Mouse (Mus musculus): Measurements from ENCODE around the gene Tbc1d10b. TPM values are rescaled to one million over a fixed set of nuclear protein-coding genes. Genes with fewer than 3 reads are reported as not detected.

Gene Tbc1d10b
- total and polyA plus RNA-seq, 3 experiments = 37.4 to 70.3 TPM; not detected in 1

GRCm38 (mm10) chr7:127224616-127225015 is 16.3 kb upstream of the Tbc1d10b start:
- peaks cover 0 to 10% of the 10 kb centered on the region in 2 experiments; a peak in 2 of 4 replicates for H3K36me3 ChIP-seq (ENCODE audit: control insufficient read depth in 1 of 2, insufficient read depth in 2 of 2, low read length in 2 of 2)
- no peak overlapping the region for H3K9ac ChIP-seq (ENCODE audit: control insufficient read depth, low read depth, low read length, poor library complexity, severe bottlenecking)
- H3K27ac ChIP-seq (ENCODE audit: control insufficient read depth, low read depth, low read length) = no peak overlapping the region
- no peaks in the 10 kb centered on the region for H3K9me3 ChIP-seq (replicated peaks; ENCODE audit: insufficient read depth, low read length)
- no peak for DNase-seq (ENCODE audit: low read depth, low spot score)
- H3K4me1 ChIP-seq (ENCODE audit: control insufficient read depth in 1 of 2, insufficient read depth in 2 of 2, low read length in 2 of 2) = peaks cover 9 to 20% of the 10 kb centered on the region in 2 experiments
- TF ChIP-seq KAT2A (conservative IDR thresholded peaks at IDR 0.05; ENCODE audit: low read depth, low read length) = no peak
- TF ChIP-seq SMC3 (IDR thresholded peaks at IDR 0.05; ENCODE audit: low read depth, low read length) = no peak
- TF ChIP-seq ETS1 (IDR thresholded peaks at IDR 0.05; ENCODE audit: low read depth, low read length) = no peak
- TF ChIP-seq POLR2AphosphoS5 (IDR thresholded peaks at IDR 0.05; ENCODE audit: borderline replicate concordance, low read depth, low read length) = no peak
- no peak for TF ChIP-seq UBTF (IDR thresholded peaks at IDR 0.05; ENCODE audit: borderline replicate concordance, insufficient read depth, low read depth, low read length)
- no peak for TF ChIP-seq USF1 (IDR thresholded peaks at IDR 0.05; ENCODE audit: low read depth, low read length)
- no peak for TF ChIP-seq MAZ (IDR thresholded peaks at IDR 0.05; ENCODE audit: low read depth, low read length)
- no peak for TF ChIP-seq GABPA (IDR thresholded peaks at IDR 0.05; ENCODE audit: low read depth, low read length)
- TF ChIP-seq EP300 (IDR thresholded peaks at IDR 0.05; ENCODE audit: low read depth in 1 of 2, low read length in 2 of 2) = no peak
- TF ChIP-seq ELF1 (IDR thresholded peaks at IDR 0.05; ENCODE audit: low read depth, low read length) = no peak
- TF ChIP-seq MAFK (IDR thresholded peaks at IDR 0.05; ENCODE audit: borderline replicate concordance, low read depth, low read length) = no peak
- TF ChIP-seq RAD21 (IDR thresholded peaks at IDR 0.05; ENCODE audit: low read depth, low read length) = no peak
- TF ChIP-seq POLR2A (IDR thresholded peaks at IDR 0.05; ENCODE audit: control insufficient read depth in 1 of 2, insufficient read depth in 1 of 2, low read depth in 1 of 2, low read length in 2 of 2, poor library complexity in 1 of 2) = no peak
- TF ChIP-seq CHD1 (IDR thresholded peaks at IDR 0.05; ENCODE audit: low read depth, low read length) = no peak
- TF ChIP-seq ZNF384 (IDR thresholded peaks at IDR 0.05; ENCODE audit: low read depth, low read length) = no peak
- TF ChIP-seq ZMIZ1 (IDR thresholded peaks at IDR 0.05; ENCODE audit: low read depth, low read length) = no peak
- TF ChIP-seq JUND (IDR thresholded peaks at IDR 0.05; ENCODE audit: low read depth, low read length) = no peak
- H3K79me2 ChIP-seq (ENCODE audit: control insufficient read depth, insufficient read depth, low read length, poor library complexity) = no peaks in the 10 kb centered on the region
- H3K27me3 ChIP-seq (ENCODE audit: control insufficient read depth in 1 of 2, insufficient read depth in 2 of 2, low read length in 2 of 2) = no peaks in the 10 kb centered on the region
- no peak overlapping the region for H3K4me3 ChIP-seq (ENCODE audit: control insufficient read depth in 1 of 2, insufficient read depth in 1 of 2, low read depth in 2 of 2, low read length in 2 of 2)

GRCm38 (mm10) chr7:127223515-127224478 is 15.5 kb upstream of the Tbc1d10b start:
- Histone ChIP-seq H3K27me3 (ENCODE audit: control insufficient read depth in 1 of 2, insufficient read depth in 2 of 2, low read length in 2 of 2) (no peaks in the 10 kb centered on the region), H3K79me2 (ENCODE audit: control insufficient read depth, insufficient read depth, low read length, poor library complexity) (no peaks in the 10 kb centered on the region), H3K36me3 (ENCODE audit: control insufficient read depth in 1 of 2, insufficient read depth in 2 of 2, low read length in 2 of 2) (peaks cover 0 to 15% of the 10 kb centered on the region in 2 experiments; a peak in 2 of 4 replicates), H3K27ac (ENCODE audit: control insufficient read depth, low read depth, low read length) (no peak overlapping the region), H3K9me3 (replicated peaks; ENCODE audit: insufficient read depth, low read length) (no peaks in the 10 kb centered on the region), H3K4me3 (ENCODE audit: control insufficient read depth in 1 of 2, insufficient read depth in 1 of 2, low read depth in 2 of 2, low read length in 2 of 2) (no peak overlapping the region), H3K4me1 (ENCODE audit: control insufficient read depth in 1 of 2, insufficient read depth in 2 of 2, low read length in 2 of 2) (peaks cover 15 to 27% of the 10 kb centered on the region in 2 experiments), H3K9ac (ENCODE audit: control insufficient read depth, low read depth, low read length, poor library complexity, severe bottlenecking) (no peak overlapping the region)
- TF ChIP-seq USF2 (IDR thresholded peaks at IDR 0.05; ENCODE audit: borderline replicate concordance in 1 of 2, insufficient read depth in 1 of 2, low read depth in 1 of 2, low read length in 2 of 2) (no peak), MEF2A (IDR thresholded peaks at IDR 0.05; ENCODE audit: extremely low read depth, insufficient replicate concordance, low read depth, low read length, poor library complexity, severe bottlenecking) (no peak), NELFE (IDR thresholded peaks at IDR 0.05; ENCODE audit: low read depth, low read length) (no peak), KAT2A (conservative IDR thresholded peaks at IDR 0.05; ENCODE audit: low read depth, low read length) (no peak), CHD2 (IDR thresholded peaks at IDR 0.05; ENCODE audit: low read length) (no peak), TAL1 (IDR thresholded peaks at IDR 0.05; ENCODE audit: low read length) (no peak), UBTF (IDR thresholded peaks at IDR 0.05; ENCODE audit: borderline replicate concordance, insufficient read depth, low read depth, low read length) (no peak), CHD1 (IDR thresholded peaks at IDR 0.05; ENCODE audit: low read depth, low read length) (no peak)
- DNase-seq (ENCODE audit: low read depth, low spot score) = no peak

All from MEL (cell line).